Mouse (Mus musculus): ENCODE measurements around the gene Ctns. TPM values are rescaled to one million over a fixed set of nuclear protein-coding genes. Genes with fewer than 3 reads are reported as not detected.

Ctns gene
- polyA plus RNA-seq, 1 experiment, result 26.9 TPM

GRCm38 (mm10) chr11:73228881-73229280 is 30.0 kb upstream of the Ctns start:
- no peak for TF ChIP-seq CTCF (IDR thresholded peaks at IDR 0.05; ENCODE audit: borderline replicate concordance, insufficient read depth, low read depth, low read length)
- no peak for TF ChIP-seq POLR2A (IDR thresholded peaks at IDR 0.05; ENCODE audit: borderline replicate concordance, insufficient read depth, low read length)
- Histone ChIP-seq H3K4me3 (replicated peaks; ENCODE audit: insufficient read depth, low read depth, low read length) (no peak overlapping the region), H3K4me1 (ENCODE audit: control insufficient read depth, insufficient read depth, low read length) (no peaks in the 10 kb centered on the region), H3K27ac (ENCODE audit: insufficient read depth, low read length) (no peak overlapping the region), H3K27me3 (ENCODE audit: control insufficient read depth, insufficient read depth, low read length) (no peaks in the 10 kb centered on the region)
- WGBS, result 82% methylated on average over 5 of the region's 5 CpGs
- no peak for DNase-seq

GRCm38 (mm10) chr11:73225856-73226255 is 27.0 kb upstream of the Ctns start:
- no peak for DNase-seq
- no peak for TF ChIP-seq POLR2A (IDR thresholded peaks at IDR 0.05; ENCODE audit: borderline replicate concordance, insufficient read depth, low read length)
- no peak for TF ChIP-seq CTCF (IDR thresholded peaks at IDR 0.05; ENCODE audit: borderline replicate concordance, insufficient read depth, low read depth, low read length)
- H3K4me1 ChIP-seq (ENCODE audit: control insufficient read depth, insufficient read depth, low read length), result no peaks in the 10 kb centered on the region
- no peak overlapping the region for H3K27ac ChIP-seq (ENCODE audit: insufficient read depth, low read length)
- H3K4me3 ChIP-seq (replicated peaks; ENCODE audit: insufficient read depth, low read depth, low read length), result no peak overlapping the region
- 92% methylated on average over 6 of the region's 6 CpGs for whole genome bisulfite sequencing
- H3K27me3 ChIP-seq (ENCODE audit: control insufficient read depth, insufficient read depth, low read length), result no peaks in the 10 kb centered on the region

DNA sequence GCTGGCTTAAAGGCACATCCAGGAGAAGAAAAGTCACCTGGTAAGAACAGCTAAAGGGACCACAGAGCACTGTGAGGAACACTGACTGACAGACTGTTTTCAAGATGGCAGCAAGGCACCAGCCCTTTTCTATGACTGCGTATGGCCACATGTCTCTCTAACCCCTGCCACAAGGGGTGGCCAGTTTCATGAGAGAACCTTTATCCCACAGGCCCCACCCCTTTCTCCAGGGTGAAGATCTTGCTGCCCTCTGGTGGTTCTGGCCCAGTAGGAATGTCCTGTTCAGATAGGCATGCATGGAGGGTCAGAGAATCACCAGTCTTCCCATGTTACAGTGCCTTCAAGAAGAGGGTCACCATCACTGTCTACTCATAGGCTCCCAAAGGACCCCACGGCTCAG is 25.1 kb upstream of the Ctns start:
- WGBS, result 77% methylated on average over 2 of the region's 2 CpGs
- Histone ChIP-seq H3K27me3 (ENCODE audit: control insufficient read depth, insufficient read depth, low read length) (no peaks in the 10 kb centered on the region), H3K27ac (ENCODE audit: insufficient read depth, low read length) (no peak overlapping the region), H3K4me3 (replicated peaks; ENCODE audit: insufficient read depth, low read depth, low read length) (no peak overlapping the region), H3K4me1 (ENCODE audit: control insufficient read depth, insufficient read depth, low read length) (no peaks in the 10 kb centered on the region)
- peak in 1 of 2 experiments; percentile 4 for DNase-seq
- TF ChIP-seq POLR2A (IDR thresholded peaks at IDR 0.05; ENCODE audit: borderline replicate concordance, insufficient read depth, low read length) (no peak), CTCF (IDR thresholded peaks at IDR 0.05; ENCODE audit: borderline replicate concordance, insufficient read depth, low read depth, low read length) (peak; percentile 34)

DNA sequence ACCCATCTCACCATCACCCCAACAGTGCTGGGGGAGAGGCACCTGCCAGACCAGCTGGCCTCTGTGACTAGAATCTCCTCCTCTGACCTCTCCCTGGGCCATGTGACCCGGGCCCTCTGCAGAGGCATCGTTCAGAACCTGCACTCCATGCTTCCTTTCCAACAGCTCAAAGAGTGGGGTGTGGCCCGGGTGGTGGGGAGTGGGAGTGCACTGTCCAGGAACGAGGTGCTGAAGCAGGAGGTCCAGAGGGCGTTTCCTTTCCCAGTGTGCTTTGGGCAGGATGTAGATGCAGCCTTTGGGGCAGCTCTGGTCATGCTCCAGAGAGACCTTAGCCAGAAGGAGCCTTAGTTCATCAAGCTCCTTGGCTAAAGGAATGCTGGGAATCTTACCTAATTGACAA is 24.0 kb upstream of the Ctns start:
- H3K27me3 ChIP-seq (ENCODE audit: control insufficient read depth, insufficient read depth, low read length), result no peaks in the 10 kb centered on the region
- 46% methylated on average over 5 of the region's 5 CpGs for WGBS
- TF ChIP-seq CTCF (IDR thresholded peaks at IDR 0.05; ENCODE audit: borderline replicate concordance, insufficient read depth, low read depth, low read length) (no peak), POLR2A (IDR thresholded peaks at IDR 0.05; ENCODE audit: borderline replicate concordance, insufficient read depth, low read length) (no peak)
- no peak for DNase-seq
- H3K27ac ChIP-seq (ENCODE audit: insufficient read depth, low read length), result no peak overlapping the region
- no peaks in the 10 kb centered on the region for H3K4me1 ChIP-seq (ENCODE audit: control insufficient read depth, insufficient read depth, low read length)
- H3K4me3 ChIP-seq (replicated peaks; ENCODE audit: insufficient read depth, low read depth, low read length), result no peak overlapping the region

- no peaks in the 10 kb centered on the region for H3K4me1 ChIP-seq (ENCODE audit: control insufficient read depth, insufficient read depth, low read length)
- no peak overlapping the region for H3K27ac ChIP-seq (ENCODE audit: insufficient read depth, low read length)
- H3K4me3 ChIP-seq (replicated peaks; ENCODE audit: insufficient read depth, low read depth, low read length), result no peak overlapping the region
- H3K27me3 ChIP-seq (ENCODE audit: control insufficient read depth, insufficient read depth, low read length), result no peaks in the 10 kb centered on the region
- WGBS, result 84% methylated on average over 1 of the region's 1 CpGs
- no peak for TF ChIP-seq POLR2A (IDR thresholded peaks at IDR 0.05; ENCODE audit: borderline replicate concordance, insufficient read depth, low read length)
- TF ChIP-seq CTCF (IDR thresholded peaks at IDR 0.05; ENCODE audit: borderline replicate concordance, insufficient read depth, low read depth, low read length), result no peak
- DNase-seq, result no peak
These were observed 21.8 kb upstream of the Ctns start for GRCm38 (mm10) chr11:73220651-73221050.

DNA sequence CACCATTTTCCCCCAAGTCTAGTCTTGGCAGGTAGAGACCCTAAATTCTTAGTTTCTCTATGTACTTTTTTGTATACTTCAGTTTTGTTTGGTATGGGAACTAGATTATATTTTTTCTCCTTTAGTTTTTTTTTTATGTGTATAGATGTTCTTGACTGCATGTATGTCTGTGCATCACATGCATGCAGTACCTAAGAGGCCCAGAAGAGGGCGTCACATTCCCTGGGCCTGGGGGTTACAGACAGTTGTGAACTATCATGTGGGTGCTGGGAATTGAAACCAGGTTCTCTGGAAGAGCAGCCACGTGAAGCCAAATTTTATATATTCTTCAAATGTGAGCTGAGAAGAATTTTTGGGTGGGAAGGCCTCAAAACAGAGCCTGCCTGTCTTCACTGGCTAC is 20.8 kb upstream of the Ctns start:
- DNase-seq, result no peak
- WGBS, result 74% methylated on average over 2 of the region's 2 CpGs
- H3K4me1 ChIP-seq (ENCODE audit: control insufficient read depth, insufficient read depth, low read length), result no peaks in the 10 kb centered on the region
- H3K27me3 ChIP-seq (ENCODE audit: control insufficient read depth, insufficient read depth, low read length), result no peaks in the 10 kb centered on the region
- no peak overlapping the region for H3K4me3 ChIP-seq (replicated peaks; ENCODE audit: insufficient read depth, low read depth, low read length)
- H3K27ac ChIP-seq (ENCODE audit: insufficient read depth, low read length), result no peak overlapping the region
- TF ChIP-seq POLR2A (IDR thresholded peaks at IDR 0.05; ENCODE audit: borderline replicate concordance, insufficient read depth, low read length), result no peak
- TF ChIP-seq CTCF (IDR thresholded peaks at IDR 0.05; ENCODE audit: borderline replicate concordance, insufficient read depth, low read depth, low read length), result no peak

GRCm38 (mm10) chr11:73213956-73214355 is 15.1 kb upstream of the Ctns start:
- Histone ChIP-seq H3K4me1 (ENCODE audit: control insufficient read depth, insufficient read depth, low read length) (no peaks in the 10 kb centered on the region), H3K27ac (ENCODE audit: insufficient read depth, low read length) (no peak overlapping the region), H3K27me3 (ENCODE audit: control insufficient read depth, insufficient read depth, low read length) (no peaks in the 10 kb centered on the region), H3K4me3 (replicated peaks; ENCODE audit: insufficient read depth, low read depth, low read length) (no peak overlapping the region)
- no peak for TF ChIP-seq CTCF (IDR thresholded peaks at IDR 0.05; ENCODE audit: borderline replicate concordance, insufficient read depth, low read depth, low read length)
- TF ChIP-seq POLR2A (IDR thresholded peaks at IDR 0.05; ENCODE audit: borderline replicate concordance, insufficient read depth, low read length), result no peak
- DNase-seq, result no peak
- 9% methylated on average over 3 of the region's 3 CpGs for WGBS

GRCm38 (mm10) chr11:73207621-73208020 is 8.8 kb upstream of the Ctns start:
- TF ChIP-seq POLR2A (IDR thresholded peaks at IDR 0.05; ENCODE audit: borderline replicate concordance, insufficient read depth, low read length), result no peak
- TF ChIP-seq CTCF (IDR thresholded peaks at IDR 0.05; ENCODE audit: borderline replicate concordance, insufficient read depth, low read depth, low read length), result no peak; the same call in 1 of the 2 replicates
- no peak overlapping the region for H3K4me3 ChIP-seq (replicated peaks; ENCODE audit: insufficient read depth, low read depth, low read length)
- H3K27me3 ChIP-seq (ENCODE audit: control insufficient read depth, insufficient read depth, low read length), result no peaks in the 10 kb centered on the region
- no peak for DNase-seq
- H3K27ac ChIP-seq (ENCODE audit: insufficient read depth, low read length), result no peak overlapping the region
- no peaks in the 10 kb centered on the region for H3K4me1 ChIP-seq (ENCODE audit: control insufficient read depth, insufficient read depth, low read length)
- 78% methylated on average over 2 of the region's 2 CpGs for WGBS
